Mouse (Mus musculus): Measurements from ENCODE around the gene Zfp280c. TPM values are rescaled to one million over a fixed set of nuclear protein-coding genes. Genes with fewer than 3 reads are reported as not detected.

Gene Zfp280c
- polyA plus RNA-seq, 2 experiments from 2014 or later: 16.1 to 20.8 TPM

Other genes with a start within 250 kb of the Zfp280c start
- gene Elf4, start 131.4 kb downstream of the Zfp280c start, polyA plus RNA-seq (2017; shearing (Covaris generic)): 10 to 100 TPM; 24.7 to 25.4 TPM
- 10 to 100 TPM; 26.6 to 46.0 TPM for gene Aifm1, start 80.9 kb downstream of the Zfp280c start, polyA plus RNA-seq (2017; shearing (Covaris generic))
- gene Rab33a, start 75.2 kb downstream of the Zfp280c start, polyA plus RNA-seq (2017; shearing (Covaris generic)): 1 to 10 TPM in 1 of 2 experiments, under 1 TPM in 1; 0.28 to 1.5 TPM
- 10 to 100 TPM; 10.0 to 10.4 TPM for gene Slc25a14, start 28.9 kb upstream of the Zfp280c start, polyA plus RNA-seq (2017; shearing (Covaris generic))
- not detected for gene Gpr119, start 80.0 kb upstream of the Zfp280c start, polyA plus RNA-seq (2017; shearing (Covaris generic))
- gene Rbmx2, start 100.5 kb upstream of the Zfp280c start, polyA plus RNA-seq (2017; shearing (Covaris generic)): 10 to 100 TPM in 1 of 2 experiments, 1 to 10 TPM in 1; 5.3 to 20.4 TPM

Measured in CD4-positive, CD25-positive, alpha-beta regulatory T cell, adult 4 months (primary cell).